Mouse (Mus musculus) activated CD4-positive, CD25-positive, alpha-beta regulatory T cell, adult 4 months (primary cell): ENCODE measurements around the gene Syn3. TPM values are rescaled to one million over a fixed set of nuclear protein-coding genes. Genes with fewer than 3 reads are reported as not detected.
"Not testable (repeated sequence)": the region's sequence is repeated elsewhere in the genome, so short reads cannot be mapped to it uniquely, and the experiment has no call there.

Source experiments
- ATAC-seq: one replicate; pipeline ENCODE4 v1.8.0; 2017
- polyA plus RNA-seq, 2 experiments: library from polyadenylated mRNA; unstranded; fragments of 100-300 nt; shearing (Covaris generic); gene quantifications; one replicate each; pipeline ENCODE4 v1.2.1; 2017

The Syn3 gene
- polyA plus RNA-seq, 2 experiments from 2014 or later, result 0.26 TPM; not detected in 1

DNA sequence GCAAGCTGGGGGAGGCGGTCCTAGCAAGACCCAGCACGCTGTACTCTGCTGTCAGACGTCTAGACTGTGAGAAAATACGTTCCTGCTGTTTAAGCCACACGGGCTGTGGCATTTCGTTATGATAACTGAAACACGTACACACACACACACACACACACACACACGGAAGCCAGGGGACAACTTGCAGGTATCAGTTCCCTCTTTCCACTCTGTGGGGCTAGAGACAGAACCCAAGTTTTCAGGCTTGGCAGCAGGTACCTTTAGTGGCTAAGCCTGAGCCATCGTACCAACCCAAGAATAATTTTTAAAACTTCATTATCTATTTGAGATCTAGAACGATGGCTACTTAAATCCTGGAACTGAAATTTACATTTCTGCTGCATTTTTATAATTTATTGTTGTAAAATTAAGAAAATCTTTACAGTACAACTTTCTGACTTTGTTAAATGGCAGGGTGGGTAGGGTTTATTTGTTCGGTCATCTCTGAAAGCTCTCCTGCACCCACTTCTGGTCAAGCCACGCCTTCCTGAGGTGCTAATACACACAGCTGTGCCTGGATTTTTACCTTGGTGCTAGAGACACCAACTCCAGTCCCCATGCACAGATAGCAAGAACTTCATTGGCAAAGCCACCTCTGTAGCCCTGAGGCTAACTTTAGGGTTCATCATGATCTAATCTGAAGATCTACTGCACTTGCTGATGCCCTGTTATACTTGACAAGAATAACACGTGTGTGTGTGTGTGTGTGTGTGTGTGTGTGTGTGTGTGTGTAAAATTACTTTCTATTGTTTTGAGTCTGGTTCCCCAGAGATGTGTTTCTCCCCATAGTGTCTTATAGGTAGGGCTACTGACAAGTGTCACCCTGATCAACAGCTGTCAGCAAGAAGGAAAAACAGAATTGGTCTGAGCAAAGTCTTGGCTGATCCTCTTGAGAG is 29.8 kb downstream of the Syn3 start:
- ATAC-seq, result no peak

DNA sequence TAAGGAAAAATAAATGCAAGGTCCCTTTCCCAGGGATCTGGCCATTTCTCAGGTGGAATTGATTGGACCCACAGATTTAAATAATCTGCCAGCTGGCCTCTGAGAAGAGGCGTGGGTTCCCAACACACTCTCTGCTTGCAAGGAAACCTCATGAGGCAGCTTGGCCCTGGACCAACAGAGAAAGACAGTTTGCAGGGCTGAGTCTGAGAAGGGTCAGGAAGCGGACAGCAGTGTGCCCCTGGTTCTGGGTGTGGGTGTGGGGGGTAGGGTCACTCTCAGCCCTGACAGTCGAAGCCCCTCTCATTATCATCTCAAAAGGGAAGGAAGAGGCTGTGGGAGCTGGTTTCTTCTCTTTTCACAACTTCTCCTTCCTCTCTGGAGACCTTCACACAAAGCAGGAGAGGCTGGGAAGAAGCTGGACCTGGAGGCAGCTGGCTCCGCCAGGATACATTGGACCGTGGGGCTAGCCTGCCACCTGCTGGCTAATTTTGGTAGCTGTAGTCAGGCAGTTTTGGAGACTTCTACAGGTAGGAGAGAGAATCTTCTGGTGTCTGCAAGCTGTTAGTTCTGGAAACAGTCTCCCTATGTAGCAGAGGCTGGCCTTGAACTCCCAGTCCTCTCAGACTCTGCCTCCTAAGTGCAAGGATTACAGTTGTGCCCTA is 35.0 kb downstream of the Syn3 start:
- no peak for ATAC-seq

GRCm38 (mm10) chr10:86459643-86460042 is 39.1 kb downstream of the Syn3 start:
- ATAC-seq, result no peak

- ATAC-seq, result no peak
These were observed 41.0 kb downstream of the Syn3 start for GRCm38 (mm10) chr10:86457665-86458209.

DNA sequence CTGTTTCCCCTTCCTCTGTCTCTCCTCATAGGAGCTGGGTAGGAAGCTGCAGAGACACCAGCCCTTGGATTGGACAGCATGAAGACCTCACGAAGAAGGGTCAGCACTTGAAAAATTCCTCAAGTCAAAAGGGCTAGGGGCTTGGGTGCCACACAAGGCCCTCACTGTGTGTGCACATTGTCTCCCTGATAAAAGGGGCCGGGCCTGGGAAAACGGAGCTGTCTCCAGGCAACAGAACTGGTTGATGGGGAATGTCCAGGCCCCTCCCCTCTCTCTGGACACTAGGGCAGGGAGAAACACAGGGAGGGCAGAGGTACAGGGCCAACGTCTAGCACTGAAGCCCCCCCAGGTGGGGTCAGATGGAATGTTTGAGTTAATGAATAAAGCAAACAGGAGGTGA is 41.5 kb downstream of the Syn3 start:
- no peak for ATAC-seq

- ATAC-seq, result no peak
These were observed 43.2 kb downstream of the Syn3 start for GRCm38 (mm10) chr10:86455296-86456055.

DNA sequence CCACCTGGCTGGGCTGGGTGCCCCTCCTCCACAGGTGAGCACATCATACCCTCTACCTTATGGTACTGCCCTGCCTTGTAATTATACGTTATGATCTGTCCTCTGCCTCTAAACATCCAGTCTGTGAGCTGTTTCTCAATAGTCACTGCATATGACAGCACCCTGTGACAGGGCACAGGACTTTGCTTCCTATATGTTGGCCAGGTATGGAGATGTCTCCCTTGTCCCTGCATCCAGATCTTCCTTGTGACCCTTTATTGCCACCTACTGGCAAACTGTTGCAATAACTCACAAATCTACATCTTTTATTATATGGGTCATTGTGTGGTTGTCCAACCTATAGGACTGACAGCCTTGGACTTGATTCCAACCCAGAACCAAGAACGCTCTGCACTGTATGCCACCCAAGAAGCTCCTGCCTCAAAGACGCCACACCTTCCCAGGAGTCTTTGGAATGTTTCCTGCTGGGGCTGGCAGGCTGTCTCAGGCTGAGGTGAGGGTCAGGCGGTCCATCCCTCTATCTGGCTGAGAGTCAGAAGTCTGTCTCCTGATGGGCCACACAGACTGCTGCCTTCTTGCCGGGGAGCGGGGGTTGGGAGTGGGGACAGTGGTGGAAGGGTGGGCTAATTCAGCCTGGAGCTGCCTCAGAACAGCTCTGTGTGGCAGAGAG is 46.2 kb downstream of the Syn3 start:
- ATAC-seq, result no peak

GRCm38 (mm10) chr10:86451294-86451693 is 47.4 kb downstream of the Syn3 start:
- ATAC-seq, result no peak

DNA sequence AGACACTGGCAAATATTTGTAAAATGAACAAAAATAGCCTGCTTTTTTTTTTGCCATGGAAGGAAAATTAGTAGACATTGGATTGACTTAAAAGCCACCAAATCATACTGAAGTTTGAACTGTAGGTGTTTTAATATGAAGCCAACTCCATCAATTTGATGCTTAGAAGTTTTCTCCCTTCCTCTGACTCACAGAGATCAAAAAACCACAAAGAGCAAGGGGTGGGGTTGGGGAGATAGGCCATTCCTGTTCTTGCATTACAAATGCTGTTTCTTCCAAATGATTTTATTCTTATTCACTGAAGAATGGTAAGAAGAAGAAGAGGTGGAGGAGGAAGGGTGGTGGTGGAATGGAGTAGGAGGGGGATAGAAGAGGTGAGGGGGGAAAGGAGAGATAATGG is 52.0 kb downstream of the Syn3 start:
- ATAC-seq, result no peak

- no peak for ATAC-seq
These were observed 53.5 kb downstream of the Syn3 start for GRCm38 (mm10) chr10:86445207-86445606.

DNA sequence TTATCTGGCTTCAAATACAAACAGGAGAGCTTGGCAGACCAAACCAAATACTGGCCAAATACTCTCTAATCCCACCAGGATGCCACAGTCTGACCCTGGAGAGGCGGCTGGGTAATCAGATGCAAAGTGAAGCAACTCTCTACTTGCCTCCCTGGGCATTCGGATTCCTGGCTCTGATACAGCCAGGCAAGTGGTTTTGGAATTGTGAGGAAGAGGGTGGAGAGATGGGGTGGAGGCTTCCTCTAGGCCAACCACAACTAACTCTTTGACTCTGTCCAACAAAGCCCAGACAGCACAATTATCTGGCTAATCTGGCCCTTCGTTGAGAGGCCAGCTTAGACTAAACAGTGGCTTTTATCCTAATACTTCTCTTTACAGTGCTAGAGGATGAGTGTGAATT is 54.0 kb downstream of the Syn3 start:
- no peak for ATAC-seq

- ATAC-seq, result no peak
These were observed 56.9 kb downstream of the Syn3 start for GRCm38 (mm10) chr10:86441765-86442164.

DNA sequence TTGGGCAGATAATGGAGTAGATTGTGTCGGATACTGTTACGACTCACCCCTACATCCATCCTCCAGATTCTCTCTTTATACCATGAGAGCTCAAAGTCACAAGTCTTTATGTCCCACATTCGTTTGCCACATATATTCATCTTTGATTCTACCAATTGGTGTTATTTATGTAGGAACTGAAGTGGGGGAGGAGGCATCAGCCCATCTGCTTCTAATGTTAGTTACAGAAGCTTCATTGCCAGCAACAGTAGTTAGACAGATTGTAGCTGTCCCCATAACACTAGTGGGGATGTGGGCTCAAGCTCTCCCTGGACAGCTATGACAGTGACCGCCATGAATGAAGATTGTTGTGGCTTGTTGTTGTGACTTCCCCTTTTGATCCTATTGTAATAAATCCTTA is 59.1 kb downstream of the Syn3 start:
- no peak for ATAC-seq

- ATAC-seq, result no peak
These were observed 61.4 kb downstream of the Syn3 start for GRCm38 (mm10) chr10:86437294-86437693.

GRCm38 (mm10) chr10:86435006-86435405 is 63.7 kb downstream of the Syn3 start:
- ATAC-seq, result not testable (repeated sequence)

DNA sequence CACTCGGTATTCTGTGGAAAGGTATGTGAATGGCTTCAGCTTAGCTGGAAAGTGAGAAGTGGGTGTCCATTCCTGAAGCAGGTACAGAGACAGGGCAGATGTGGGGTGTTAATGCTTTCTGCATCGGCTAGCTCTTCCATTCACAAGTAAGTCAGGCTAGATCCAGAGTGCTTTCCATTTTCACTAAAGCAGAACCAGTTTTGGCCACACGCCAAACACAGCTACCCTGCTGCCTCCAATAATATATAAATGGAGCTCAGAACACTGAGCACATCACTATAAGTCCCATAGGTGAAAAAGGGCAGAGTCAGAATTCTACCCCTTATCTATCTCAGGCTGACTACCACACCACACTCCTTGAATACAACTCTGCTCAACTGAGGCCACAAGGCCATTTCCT is 69.0 kb downstream of the Syn3 start:
- no peak for ATAC-seq

- ATAC-seq, result no peak
These were observed 70.7 kb downstream of the Syn3 start for GRCm38 (mm10) chr10:86427956-86428355.

DNA sequence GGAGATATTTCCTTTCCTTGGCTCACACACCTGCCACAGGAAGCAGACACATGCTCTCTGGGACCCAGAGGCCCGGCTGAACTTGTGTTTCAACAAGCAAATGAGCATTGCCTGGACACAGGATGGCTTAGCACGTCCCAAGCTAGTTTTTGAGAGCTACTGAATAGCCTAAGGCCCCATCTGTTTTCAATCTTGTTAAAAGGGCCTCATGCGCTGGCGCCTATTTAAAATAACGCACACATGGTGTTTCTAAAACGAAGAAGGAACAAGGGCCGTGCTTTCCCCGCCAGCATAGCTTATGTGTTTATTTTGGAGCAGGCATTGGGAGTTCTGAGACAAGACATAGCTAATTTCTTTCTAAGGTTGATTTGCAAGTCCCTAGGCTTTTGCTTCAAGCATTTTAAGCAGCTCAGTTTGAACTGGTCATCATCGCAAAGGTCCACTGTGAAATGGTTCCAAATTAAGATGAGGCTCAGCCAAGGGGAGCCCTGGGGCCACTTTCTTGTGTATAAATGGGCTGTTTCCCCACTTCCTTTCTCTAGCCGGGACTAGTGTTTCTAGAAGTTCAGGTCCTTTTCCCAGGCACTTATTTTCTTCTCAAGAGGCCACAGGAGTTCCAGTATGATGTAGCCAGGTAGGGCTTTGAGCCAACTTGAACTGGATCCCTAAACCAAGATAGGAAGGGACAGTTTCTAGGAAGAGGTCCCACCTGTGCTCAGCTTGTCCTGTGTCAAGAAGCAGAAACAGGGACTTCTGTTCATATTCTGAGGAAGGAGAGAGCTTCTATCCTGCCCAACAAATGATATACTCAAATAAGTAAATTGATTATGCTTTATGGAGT is 72.8 kb downstream of the Syn3 start:
- ATAC-seq, result no peak

- no peak for ATAC-seq
These were observed 76.8 kb downstream of the Syn3 start for GRCm38 (mm10) chr10:86421731-86422370.

DNA sequence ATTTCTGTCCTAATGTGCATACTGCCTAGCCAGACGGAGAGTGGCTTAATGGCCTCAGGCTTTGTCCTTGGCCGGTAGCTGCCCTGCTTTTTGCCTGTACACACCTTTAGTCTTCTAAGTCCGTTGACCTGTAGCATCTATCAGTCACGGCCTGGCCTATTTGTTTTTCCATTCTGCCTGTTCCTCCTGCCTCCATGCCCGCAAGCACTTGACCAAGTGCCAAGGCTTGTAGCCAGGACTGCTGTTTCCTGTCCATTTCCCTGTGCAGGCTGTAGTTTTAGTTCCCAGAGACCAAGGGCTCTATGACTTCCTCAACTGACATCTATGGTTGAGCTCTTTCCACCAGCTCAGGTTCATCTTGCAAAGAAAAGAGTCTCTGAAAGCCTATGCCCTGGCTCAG is 79.8 kb downstream of the Syn3 start:
- ATAC-seq, result no peak

DNA sequence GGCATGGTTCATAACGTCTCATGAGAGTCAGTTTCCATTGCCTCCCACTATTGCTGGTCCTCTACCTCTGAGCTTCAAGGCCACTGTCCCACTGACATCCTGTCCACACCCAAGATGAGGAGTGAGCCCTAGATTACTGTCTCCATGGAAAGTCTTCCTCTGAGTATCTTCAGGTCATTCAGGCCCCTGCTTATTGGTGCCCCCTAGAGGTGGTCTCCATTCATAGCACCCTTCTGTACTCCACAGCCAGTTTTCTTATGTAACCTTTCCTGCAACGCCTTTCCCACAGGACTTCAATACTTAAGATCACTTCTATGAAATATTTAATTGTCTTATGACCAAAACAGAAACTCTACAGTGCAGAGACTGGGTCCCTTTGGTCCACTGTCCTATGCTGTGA is 80.4 kb downstream of the Syn3 start:
- ATAC-seq, result no peak
